Mouse (Mus musculus): Measurements from ENCODE around the gene Josd1. TPM values are rescaled to one million over a fixed set of nuclear protein-coding genes. Genes with fewer than 3 reads are reported as not detected.

Gene Josd1
- polyA plus RNA-seq, 1 experiment from 2014 or later, result 20.6 TPM

GRCm38 (mm10) chr15:79696508-79696907 is 8.8 kb upstream of the Josd1 start:
- H3K9me3 ChIP-seq (replicated peaks; ENCODE audit: control insufficient read depth, low read length, poor library complexity, severe bottlenecking), result no peaks in the 10 kb centered on the region
- no peaks in the 10 kb centered on the region for H3K27me3 ChIP-seq (ENCODE audit: control insufficient read depth, insufficient read depth, low read depth, low read length)
- no peak overlapping the region for H3K4me2 ChIP-seq (ENCODE audit: low read length)
- WGBS, result 95% methylated on average over 2 of the region's 2 CpGs
- no peak for ATAC-seq
- peaks cover 20% of the 10 kb centered on the region for H3K4me1 ChIP-seq (ENCODE audit: control insufficient read depth, insufficient read depth, low read length)
- no peak overlapping the region for H3K4me3 ChIP-seq (ENCODE audit: low read depth, low read length)
- no peaks in the 10 kb centered on the region for H3K36me3 ChIP-seq (ENCODE audit: control insufficient read depth, insufficient read depth, low read length)
- H3K9ac ChIP-seq (ENCODE audit: low read depth, low read length), result no peak overlapping the region
- no peak overlapping the region for H3K27ac ChIP-seq (ENCODE audit: low read length)

DNA sequence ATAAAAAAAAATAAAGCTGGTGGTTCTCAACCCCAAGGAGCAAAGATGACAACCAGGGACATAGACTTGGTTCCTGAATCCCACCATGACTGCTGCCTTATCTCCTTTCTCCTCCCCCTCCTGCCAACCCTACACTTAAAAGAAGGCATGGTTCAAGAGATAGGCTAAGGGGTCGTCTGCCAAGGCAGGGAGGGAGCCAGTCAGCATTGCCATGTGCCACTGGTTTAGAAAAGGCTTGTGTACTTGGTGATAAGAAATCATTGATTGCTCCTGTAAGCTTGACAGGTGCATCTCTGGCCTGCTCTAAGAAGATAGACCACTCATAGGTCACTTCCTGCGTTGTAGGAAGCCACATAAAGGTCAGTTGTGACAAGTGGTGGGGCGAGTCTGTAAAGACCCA is 7.8 kb upstream of the Josd1 start:
- ATAC-seq, result no peak

DNA sequence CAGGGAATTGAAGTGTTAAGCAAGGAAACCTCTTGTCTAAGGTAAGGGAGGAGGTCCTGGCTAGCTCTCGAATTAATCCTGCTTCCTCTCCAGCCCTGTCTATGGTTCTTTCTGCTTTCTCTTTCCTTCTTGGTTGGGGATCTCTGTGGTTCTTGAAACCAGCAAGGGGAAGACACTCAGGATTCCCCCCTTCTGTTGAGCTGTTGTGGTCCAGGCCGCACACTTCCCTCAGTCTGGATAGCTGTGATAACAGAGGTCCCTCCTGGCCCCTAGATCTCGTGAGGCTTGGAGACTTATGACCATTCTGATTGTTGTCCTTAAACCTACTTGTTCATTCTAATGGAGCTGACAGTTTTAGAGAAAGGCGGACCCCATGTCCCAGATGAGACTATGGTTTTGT is 6.8 kb upstream of the Josd1 start:
- Histone ChIP-seq H3K4me1 (ENCODE audit: control insufficient read depth, insufficient read depth, low read length) (peaks cover 24% of the 10 kb centered on the region), H3K9ac (ENCODE audit: low read depth, low read length) (no peak overlapping the region), H3K36me3 (ENCODE audit: control insufficient read depth, insufficient read depth, low read length) (no peaks in the 10 kb centered on the region), H3K9me3 (replicated peaks; ENCODE audit: control insufficient read depth, low read length, poor library complexity, severe bottlenecking) (no peaks in the 10 kb centered on the region), H3K27me3 (ENCODE audit: control insufficient read depth, insufficient read depth, low read depth, low read length) (no peaks in the 10 kb centered on the region), H3K27ac (ENCODE audit: low read length) (no peak overlapping the region), H3K4me2 (ENCODE audit: low read length) (no peak overlapping the region), H3K4me3 (ENCODE audit: low read depth, low read length) (no peak overlapping the region)
- WGBS, result 87% methylated on average over 4 of the region's 4 CpGs
- no peak for ATAC-seq

More for the DNA sequence above, 7.8 kb upstream of the Josd1 start:
- Histone ChIP-seq H3K27ac (ENCODE audit: low read length) (no peak overlapping the region), H3K4me2 (ENCODE audit: low read length) (no peak overlapping the region), H3K27me3 (ENCODE audit: control insufficient read depth, insufficient read depth, low read depth, low read length) (no peaks in the 10 kb centered on the region), H3K36me3 (ENCODE audit: control insufficient read depth, insufficient read depth, low read length) (no peaks in the 10 kb centered on the region), H3K9me3 (replicated peaks; ENCODE audit: control insufficient read depth, low read length, poor library complexity, severe bottlenecking) (no peaks in the 10 kb centered on the region), H3K9ac (ENCODE audit: low read depth, low read length) (no peak overlapping the region), H3K4me3 (ENCODE audit: low read depth, low read length) (no peak overlapping the region), H3K4me1 (ENCODE audit: control insufficient read depth, insufficient read depth, low read length) (peaks cover 21% of the 10 kb centered on the region)
- WGBS, result 75% methylated on average over 3 of the region's 3 CpGs

DNA sequence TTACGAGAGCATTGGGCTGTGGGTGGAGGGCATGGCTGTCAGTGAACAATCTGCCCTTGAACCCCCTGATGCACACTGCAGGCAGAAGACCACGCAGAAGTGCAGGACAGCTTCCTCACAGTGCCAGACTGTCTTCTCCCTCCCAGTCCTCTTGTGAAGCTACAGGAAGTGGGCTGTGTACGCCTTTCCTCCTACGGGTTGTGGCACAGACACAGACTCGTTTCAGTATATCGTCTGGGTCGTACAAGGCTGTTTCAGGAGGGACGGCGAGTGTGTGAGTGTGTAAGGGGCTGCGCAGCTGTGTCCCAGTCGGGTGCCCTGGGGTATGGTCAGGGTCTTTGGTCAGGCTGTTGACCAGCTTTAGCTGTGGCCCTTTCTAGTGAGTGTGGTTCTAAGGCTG is 6.0 kb upstream of the Josd1 start:
- no peaks in the 10 kb centered on the region for H3K9me3 ChIP-seq (replicated peaks; ENCODE audit: control insufficient read depth, low read length, poor library complexity, severe bottlenecking)
- no peaks in the 10 kb centered on the region for H3K27me3 ChIP-seq (ENCODE audit: control insufficient read depth, insufficient read depth, low read depth, low read length)
- ATAC-seq, result no peak
- H3K36me3 ChIP-seq (ENCODE audit: control insufficient read depth, insufficient read depth, low read length), result no peaks in the 10 kb centered on the region
- H3K4me2 ChIP-seq (ENCODE audit: low read length), result no peak overlapping the region
- no peak overlapping the region for H3K9ac ChIP-seq (ENCODE audit: low read depth, low read length)
- WGBS, result 93% methylated on average over 11 of the region's 11 CpGs
- H3K27ac ChIP-seq (ENCODE audit: low read length), result no peak overlapping the region
- H3K4me1 ChIP-seq (ENCODE audit: control insufficient read depth, insufficient read depth, low read length), result peaks cover 26% of the 10 kb centered on the region
- H3K4me3 ChIP-seq (ENCODE audit: low read depth, low read length), result no peak overlapping the region

GRCm38 (mm10) chr15:79692334-79692733 is 4.6 kb upstream of the Josd1 start:
- peak overlapping the region; percentile 95; the same call in 1 of the 2 replicates for H3K4me2 ChIP-seq (ENCODE audit: low read length)
- peaks cover 31% of the 10 kb centered on the region for H3K4me1 ChIP-seq (ENCODE audit: control insufficient read depth, insufficient read depth, low read length)
- no peaks in the 10 kb centered on the region for H3K36me3 ChIP-seq (ENCODE audit: control insufficient read depth, insufficient read depth, low read length)
- no peak overlapping the region for H3K4me3 ChIP-seq (ENCODE audit: low read depth, low read length)
- H3K27me3 ChIP-seq (ENCODE audit: control insufficient read depth, insufficient read depth, low read depth, low read length), result no peaks in the 10 kb centered on the region
- no peak overlapping the region for H3K27ac ChIP-seq (ENCODE audit: low read length)
- H3K9me3 ChIP-seq (replicated peaks; ENCODE audit: control insufficient read depth, low read length, poor library complexity, severe bottlenecking), result no peaks in the 10 kb centered on the region
- no peak for ATAC-seq
- 61% methylated on average over 5 of the region's 5 CpGs for WGBS
- H3K9ac ChIP-seq (ENCODE audit: low read depth, low read length), result no peak overlapping the region

- WGBS, result under 1% methylated on average over 51 of the region's 53 CpGs
- peak; percentile 30 for ATAC-seq
- Histone ChIP-seq H3K9me3 (replicated peaks; ENCODE audit: control insufficient read depth, low read length, poor library complexity, severe bottlenecking) (no peaks in the 10 kb centered on the region), H3K27me3 (ENCODE audit: control insufficient read depth, insufficient read depth, low read depth, low read length) (no peaks in the 10 kb centered on the region), H3K9ac (ENCODE audit: low read depth, low read length) (peak overlapping the region; percentile 90), H3K27ac (ENCODE audit: low read length) (peak overlapping the region; percentile 89), H3K4me3 (ENCODE audit: low read depth, low read length) (peak overlapping the region; percentile 90), H3K36me3 (ENCODE audit: control insufficient read depth, insufficient read depth, low read length) (no peaks in the 10 kb centered on the region), H3K4me2 (ENCODE audit: low read length) (peak overlapping the region; percentile 95), H3K4me1 (ENCODE audit: control insufficient read depth, insufficient read depth, low read length) (peaks cover 34% of the 10 kb centered on the region)
Observed at GRCm38 (mm10) chr15:79691023-79691508, 3.3 kb upstream of the Josd1 start.

DNA sequence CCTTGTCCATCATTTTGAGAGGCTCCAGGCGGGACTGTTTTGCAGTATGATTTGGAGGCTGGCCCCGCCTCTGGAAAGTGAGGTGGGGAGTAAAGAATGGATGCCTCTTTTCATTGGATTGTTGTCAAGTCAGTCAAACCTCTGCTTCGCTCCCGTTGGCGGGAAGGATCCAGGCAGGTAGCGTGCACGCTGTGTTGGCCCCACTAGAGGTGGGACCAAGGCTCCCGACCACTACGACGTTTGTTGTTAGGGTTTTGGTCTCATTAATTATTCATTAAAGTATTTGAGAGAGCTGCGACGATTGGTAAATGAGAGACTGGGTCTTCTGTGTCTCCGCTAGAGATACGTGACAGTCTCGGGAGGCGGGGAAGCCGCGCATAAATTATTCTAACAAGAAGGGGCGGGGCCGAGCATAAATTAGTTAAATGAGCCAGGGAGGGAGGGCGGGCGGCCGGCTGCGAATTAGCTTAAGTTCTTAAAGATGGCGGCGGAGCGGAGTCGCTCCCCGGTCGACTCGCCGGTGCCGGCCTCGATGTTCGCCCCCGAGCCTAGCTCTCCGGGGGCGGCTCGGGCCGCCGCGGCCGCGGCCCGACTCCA is 2.8 kb upstream of the Josd1 start, which contains the start of gene Gtpbp1:
Gene Gtpbp1, plus strand, starts transcription at position 420 of the 597 bp plus-strand sequence.
- no peaks in the 10 kb centered on the region for H3K27me3 ChIP-seq (ENCODE audit: control insufficient read depth, insufficient read depth, low read depth, low read length)
- peak within 1 kb of the TSS; percentile 89 for H3K27ac ChIP-seq (ENCODE audit: low read length)
- peak within 1 kb of the TSS; percentile 95 for H3K4me2 ChIP-seq (ENCODE audit: low read length)
- peak; percentile 98 for ATAC-seq
- no peaks in the 10 kb centered on the region for H3K36me3 ChIP-seq (ENCODE audit: control insufficient read depth, insufficient read depth, low read length)
- H3K4me3 ChIP-seq (ENCODE audit: low read depth, low read length), result peak within 1 kb of the TSS; percentile 90
- no peaks in the 10 kb centered on the region for H3K9me3 ChIP-seq (replicated peaks; ENCODE audit: control insufficient read depth, low read length, poor library complexity, severe bottlenecking)
- under 1% methylated on average over 44 of the region's 45 CpGs for WGBS
- peaks cover 39% of the 10 kb centered on the region for H3K4me1 ChIP-seq (ENCODE audit: control insufficient read depth, insufficient read depth, low read length)
- peak within 1 kb of the TSS; percentile 90 for H3K9ac ChIP-seq (ENCODE audit: low read depth, low read length)

GRCm38 (mm10) chr15:79689662-79690425 is 2.1 kb upstream of the Josd1 start:
- no peaks in the 10 kb centered on the region for H3K27me3 ChIP-seq (ENCODE audit: control insufficient read depth, insufficient read depth, low read depth, low read length)
- H3K27ac ChIP-seq (ENCODE audit: low read length), result no peak overlapping the region
- peak overlapping the region; percentile 90 for H3K4me3 ChIP-seq (ENCODE audit: low read depth, low read length)
- H3K4me1 ChIP-seq (ENCODE audit: control insufficient read depth, insufficient read depth, low read length), result peaks cover 46% of the 10 kb centered on the region
- H3K9me3 ChIP-seq (replicated peaks; ENCODE audit: control insufficient read depth, low read length, poor library complexity, severe bottlenecking), result no peaks in the 10 kb centered on the region
- ATAC-seq, result no peak
- H3K36me3 ChIP-seq (ENCODE audit: control insufficient read depth, insufficient read depth, low read length), result no peaks in the 10 kb centered on the region
- peak overlapping the region; percentile 54 for H3K4me2 ChIP-seq (ENCODE audit: low read length)
- H3K9ac ChIP-seq (ENCODE audit: low read depth, low read length), result no peak overlapping the region
- 15% methylated on average over 24 of the region's 24 CpGs for WGBS

All from midbrain, embryonic 16.5 days (tissue).